Mouse (Mus musculus): Measurements from ENCODE around the gene Tmem245.

Tmem245 gene

DNA sequence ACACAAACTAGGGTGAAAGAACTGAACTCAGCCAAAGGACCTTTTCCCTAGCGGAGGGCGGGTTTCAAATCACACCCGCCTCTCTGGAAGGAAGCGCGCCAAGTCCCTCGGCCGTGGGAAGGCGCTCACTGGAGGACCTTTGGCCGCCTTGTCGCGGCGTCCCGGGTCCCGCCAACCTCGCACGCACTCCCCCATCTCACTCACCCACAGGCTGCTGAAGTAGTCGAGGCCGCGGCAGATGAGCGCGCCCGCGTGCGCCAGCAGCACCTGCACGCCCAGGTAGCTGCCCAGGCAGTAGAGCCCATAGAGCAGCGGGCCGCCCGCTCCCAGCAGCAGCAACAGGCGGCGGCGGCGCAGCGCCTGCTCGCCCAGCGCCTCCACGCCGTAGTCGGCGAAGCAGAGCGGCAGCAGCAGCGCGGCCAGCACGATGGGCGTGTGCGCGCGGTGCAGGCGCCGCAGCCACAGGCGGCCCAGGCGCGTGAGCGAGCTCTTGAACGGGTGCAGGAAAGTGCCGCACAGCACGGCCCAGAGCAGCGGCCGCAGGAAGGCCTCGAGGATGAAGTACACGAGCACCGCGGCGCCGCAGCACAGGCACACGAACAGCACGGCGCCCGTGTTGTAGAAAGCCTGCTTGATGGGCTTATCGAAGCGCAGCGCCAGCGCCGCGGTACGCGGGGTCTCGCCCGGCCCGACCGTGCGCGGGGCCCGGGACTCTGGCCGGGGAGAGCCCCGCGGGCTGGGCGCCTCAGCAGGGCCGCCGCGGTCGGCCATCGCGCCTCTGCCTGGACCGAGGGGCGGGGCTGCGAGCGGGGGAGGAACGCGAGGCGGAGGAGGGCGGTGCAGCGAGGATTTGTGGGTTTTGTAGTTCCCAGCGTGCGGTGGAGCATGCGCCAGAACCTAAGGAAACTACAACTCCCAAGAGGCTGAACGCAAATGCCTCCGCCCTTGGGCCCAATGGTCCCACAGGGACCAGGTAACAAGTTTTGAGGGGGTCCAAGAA, at the start of gene Tmem245:
Gene Tmem245, minus strand, starts transcription at position 797 of the 1,000 bp plus-strand sequence.
- peak; percentile 93 for DNase-seq

DNA sequence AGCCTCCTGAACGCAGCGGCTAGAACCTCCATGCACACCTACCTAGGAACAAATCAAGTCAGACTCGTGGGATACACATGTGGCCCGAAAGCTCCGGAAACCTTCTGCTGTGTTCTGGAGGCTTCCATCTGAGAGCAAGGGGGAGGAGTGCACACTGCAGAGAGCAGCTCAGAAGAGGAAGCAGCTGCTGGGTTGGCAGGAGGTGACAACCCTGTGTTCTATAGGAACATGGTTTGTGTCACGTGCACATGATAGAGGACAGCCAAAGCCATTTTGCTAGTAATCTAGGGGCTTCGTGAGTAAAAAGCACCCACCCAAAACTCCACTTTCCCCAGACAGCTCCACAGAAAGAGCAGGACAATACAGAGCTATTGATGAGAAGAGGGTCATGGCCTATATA, 46.1 kb upstream of the Tmem245 start:
- no peak for DNase-seq

DNA sequence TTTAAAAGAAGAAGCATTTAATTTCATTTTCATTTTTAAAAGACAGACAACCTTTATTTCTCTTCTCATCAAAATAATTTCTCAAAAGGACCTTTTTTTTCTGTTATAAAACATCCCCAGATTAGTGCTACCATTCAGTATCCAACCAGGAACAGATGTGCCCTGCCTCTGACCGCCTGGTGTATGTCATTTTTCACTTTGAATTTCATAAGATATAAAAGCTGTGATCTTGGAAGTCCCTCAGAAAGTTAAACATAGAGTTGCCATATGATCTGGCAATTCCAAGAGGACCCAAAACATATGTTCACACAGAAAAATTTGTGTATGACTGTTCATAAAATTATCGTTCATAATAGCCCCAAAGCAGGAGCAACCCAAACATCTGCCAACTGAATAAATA, 44.7 kb upstream of the Tmem245 start:
- no peak for DNase-seq

- DNase-seq, result no peak
Measured at GRCm38 (mm10) chr4:56990215-56990584, 43.0 kb upstream of the Tmem245 start, which contains the start of gene Frrs1l. Gene Frrs1l, minus strand, starts transcription at chr4:56990391.

- no peak for DNase-seq
Measured at GRCm38 (mm10) chr4:56989431-56990214, 42.4 kb upstream of the Tmem245 start.

DNA sequence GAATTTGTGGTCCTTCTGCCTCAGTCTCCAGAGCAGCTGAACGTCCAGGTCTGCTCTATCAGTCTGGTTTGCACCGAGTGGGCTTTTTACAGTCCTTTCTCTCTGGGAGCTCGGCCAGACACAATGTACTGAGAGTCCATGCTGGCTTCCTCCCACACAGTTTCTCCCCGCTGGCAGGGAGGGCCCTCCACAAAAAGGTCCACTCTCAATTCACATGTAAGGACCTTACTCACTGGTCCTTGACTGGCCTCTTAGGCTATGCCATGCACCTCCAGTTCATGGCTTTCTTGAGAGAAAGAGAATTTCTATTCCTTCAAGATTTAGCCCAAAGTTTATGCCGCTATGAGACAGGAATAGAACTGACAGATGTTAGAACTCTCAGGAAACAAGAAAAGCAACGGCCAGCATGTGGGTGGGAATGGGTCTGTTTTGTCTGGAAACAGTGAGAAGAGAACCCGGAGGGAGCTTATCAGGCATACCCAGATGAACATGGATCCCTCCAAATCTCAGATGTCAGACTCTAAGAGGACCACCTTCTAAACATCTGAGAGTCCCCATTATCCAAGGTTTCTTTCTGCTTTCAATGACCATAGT, 18.4 kb upstream of the Tmem245 start:
- no peak for DNase-seq

DNA sequence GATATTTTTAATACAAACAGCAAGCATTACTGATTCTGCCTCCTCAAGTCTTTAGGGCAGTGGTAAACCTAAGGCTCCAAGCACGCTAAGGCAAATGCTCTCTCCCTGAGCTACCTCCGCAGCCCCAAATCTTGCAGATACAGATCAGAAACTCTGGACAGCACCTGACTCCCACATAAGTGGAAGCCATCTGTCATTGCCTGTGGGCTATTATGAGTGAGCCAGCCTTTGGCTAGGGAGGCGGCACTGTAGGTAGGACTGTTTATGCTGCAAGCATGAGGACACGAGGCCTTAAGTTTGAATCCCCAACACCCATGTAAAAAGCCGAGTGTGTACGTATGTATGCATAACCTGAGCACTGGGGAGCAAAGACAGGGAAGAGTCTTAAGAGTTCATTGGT, 16.4 kb upstream of the Tmem245 start:
- no peak for DNase-seq

DNA sequence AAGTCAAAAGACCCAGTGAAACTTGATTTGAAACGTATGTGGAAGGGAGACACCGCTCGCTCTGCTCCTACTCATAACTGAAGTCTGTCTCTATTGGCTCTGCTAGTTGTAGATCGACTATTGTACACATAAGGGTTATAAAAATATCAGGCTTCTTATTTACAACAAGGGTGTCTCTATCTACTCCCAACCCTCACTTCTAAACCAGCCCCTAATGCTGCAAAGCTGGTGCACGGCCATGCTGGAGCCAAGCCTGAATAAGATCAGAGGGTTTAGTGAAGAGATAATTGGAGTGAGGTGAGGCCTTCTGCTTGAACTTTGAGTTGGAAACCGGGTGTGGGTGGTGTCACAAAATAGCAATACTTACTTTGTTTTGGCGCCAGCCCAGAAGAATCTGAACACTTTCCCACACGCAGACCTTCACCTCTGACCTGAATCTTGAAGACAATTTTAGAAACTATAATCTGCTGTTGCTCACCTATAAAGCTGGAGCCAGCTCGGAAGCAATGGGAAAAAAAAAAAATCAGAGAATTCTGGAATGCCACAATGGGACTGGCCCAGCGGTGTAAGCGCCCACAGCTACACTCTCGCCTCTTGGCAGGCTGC, 14.2 kb upstream of the Tmem245 start:
- peak; percentile 40 for DNase-seq

GRCm38 (mm10) chr4:56957518-56957917, 10.3 kb upstream of the Tmem245 start:
- DNase-seq, result no peak

- DNase-seq, result no peak
Measured at GRCm38 (mm10) chr4:56953235-56953634, 6.0 kb upstream of the Tmem245 start.

DNA sequence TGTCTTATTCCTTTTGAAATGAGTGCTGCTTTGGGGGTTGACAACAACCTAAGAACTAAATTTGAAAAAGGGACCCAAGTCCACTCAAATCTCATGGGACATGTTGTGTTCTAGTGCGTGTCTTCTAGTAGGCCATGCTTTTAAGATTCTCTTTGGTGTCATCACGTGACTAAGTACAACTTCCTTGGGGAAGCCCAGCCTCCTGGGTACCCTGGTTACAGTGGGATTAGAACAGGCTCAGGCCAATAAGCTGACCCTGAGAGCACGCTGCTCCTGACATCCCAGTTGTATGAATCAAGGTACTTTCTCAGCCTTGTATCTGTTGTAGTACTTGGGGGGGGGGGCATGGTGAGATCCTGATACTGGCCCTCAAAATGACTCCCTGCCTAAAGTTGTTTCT, 4.5 kb upstream of the Tmem245 start:
- DNase-seq, result no peak

DNA sequence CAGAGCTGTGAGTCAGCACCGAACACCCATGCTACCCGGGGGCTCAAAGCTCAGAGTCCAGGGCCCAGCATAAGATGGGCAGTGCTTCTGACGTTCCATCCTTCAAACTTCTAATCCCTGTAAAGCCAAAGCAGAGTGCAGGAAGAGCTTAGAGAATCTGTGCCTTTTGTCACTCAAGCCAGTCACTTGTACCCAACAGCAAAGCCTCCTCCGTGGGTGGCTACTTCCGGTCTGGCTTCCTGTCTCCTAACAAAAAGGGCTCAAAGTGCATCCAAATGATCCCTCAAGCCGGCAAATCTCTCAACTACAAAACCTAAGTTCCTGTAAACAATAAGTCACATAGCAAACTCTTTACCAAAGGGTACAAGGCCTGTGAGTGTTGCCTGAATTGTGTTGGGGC, 2.3 kb upstream of the Tmem245 start:
- no peak for DNase-seq

DNA sequence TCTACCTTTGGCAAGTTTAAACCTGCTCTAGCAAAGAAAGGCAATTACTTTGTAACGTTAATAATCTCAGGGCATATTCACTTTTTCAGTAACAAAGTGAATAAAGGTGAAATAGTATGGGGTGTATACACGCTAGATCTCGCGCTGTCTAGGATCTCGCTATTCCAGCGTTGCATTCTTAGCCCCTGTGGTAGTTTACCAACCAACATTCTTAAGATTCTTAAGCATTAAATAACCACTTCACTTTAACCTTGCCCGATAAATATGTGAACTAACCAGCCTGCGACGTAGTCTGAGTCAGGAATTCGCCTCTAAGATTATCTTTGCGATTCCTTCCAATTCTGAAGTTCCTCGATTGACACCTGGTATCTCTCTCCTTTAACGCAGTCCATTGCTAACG, 1.1 kb downstream of the Tmem245 start:
- no peak for DNase-seq

DNA sequence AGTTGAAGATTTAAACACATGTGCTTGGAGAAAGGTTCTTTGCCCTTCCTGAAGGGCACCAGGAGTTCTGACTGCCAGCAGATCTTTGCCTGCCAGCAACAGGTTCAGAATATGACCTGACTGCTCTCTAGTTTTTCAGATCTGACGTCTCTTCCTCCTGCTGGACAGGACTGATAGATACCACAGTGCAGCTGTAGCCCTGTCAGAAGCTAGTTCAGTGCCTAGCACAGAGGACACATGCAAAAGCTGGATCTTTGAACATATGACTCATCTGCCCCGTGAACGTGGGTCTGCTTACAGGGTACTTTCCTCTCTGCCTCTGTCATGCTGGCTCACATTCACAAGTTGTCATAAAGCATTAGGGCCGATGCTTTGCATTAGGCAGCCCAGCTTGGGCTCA, 3.0 kb downstream of the Tmem245 start:
- peak; percentile 57 for DNase-seq

DNA sequence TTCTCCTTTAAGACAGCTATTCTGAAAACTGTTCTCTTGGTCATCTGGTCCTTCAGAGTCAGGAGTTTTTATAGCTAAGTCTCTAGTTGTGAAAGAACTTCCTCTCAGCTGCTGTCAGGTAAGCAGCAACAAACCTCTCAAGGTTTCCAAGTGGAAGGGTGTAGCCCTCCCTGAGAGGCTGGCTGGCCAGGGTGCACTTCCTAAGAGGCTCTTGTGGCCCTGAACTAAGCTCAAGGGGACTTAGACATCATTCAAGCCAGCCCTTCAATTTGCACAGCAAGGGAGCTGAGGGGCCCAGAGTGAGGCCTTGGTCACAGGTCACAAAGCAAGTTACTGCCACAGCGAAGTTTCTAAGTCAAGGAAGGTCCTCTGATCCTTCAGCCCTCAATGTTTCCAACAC, 4.0 kb downstream of the Tmem245 start:
- DNase-seq, result no peak

GRCm38 (mm10) chr4:56942567-56942966, 4.7 kb downstream of the Tmem245 start:
- no peak for DNase-seq

GRCm38 (mm10) chr4:56941481-56941880, 5.8 kb downstream of the Tmem245 start:
- DNase-seq, result no peak

DNA sequence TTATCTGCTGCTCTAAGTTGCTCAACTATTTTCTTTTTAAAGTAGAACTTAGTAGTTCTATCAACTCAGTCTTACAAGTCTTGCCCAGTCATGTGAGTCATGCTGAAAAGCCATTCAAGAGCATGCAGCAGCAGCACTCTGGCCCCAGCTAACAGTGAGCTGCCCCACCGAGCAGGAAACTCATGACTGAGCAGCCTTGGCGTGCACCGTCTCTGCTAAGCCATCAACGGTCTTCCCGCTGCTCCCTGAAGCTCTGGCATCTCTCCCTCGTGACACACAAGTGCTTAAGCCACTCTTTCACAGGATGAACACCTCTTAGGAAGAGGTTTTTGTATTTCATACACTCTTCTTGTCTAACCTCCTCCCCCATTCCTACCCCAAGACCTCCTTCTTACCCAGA, 10.1 kb downstream of the Tmem245 start:
- DNase-seq, result peak; percentile 18

DNA sequence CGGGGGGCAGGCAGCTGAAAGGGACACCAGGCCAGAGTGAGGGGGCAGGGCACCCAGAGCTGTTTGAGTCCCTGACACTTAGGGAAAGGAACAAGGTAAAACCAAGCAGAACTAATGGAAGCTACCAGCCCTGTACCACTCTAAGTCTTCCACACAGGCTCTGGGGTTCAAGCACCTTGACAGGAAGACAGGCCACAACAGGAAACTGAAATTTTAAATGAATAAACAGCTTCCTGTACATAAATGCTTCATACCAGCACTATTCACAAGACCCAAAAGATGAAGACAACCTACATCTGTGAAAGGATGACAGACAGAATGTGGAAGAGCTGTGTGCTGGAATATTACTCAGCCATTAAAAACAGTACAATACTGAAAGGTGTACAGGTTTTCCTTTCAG, 11.9 kb downstream of the Tmem245 start:
- no peak for DNase-seq

- no peak for DNase-seq
Measured at GRCm38 (mm10) chr4:56933154-56933553, 14.1 kb downstream of the Tmem245 start.

- DNase-seq, result no peak
Measured at GRCm38 (mm10) chr4:56932096-56932495, 15.1 kb downstream of the Tmem245 start.

- no peak for DNase-seq
Measured at GRCm38 (mm10) chr4:56930312-56930711, 16.9 kb downstream of the Tmem245 start.

DNA sequence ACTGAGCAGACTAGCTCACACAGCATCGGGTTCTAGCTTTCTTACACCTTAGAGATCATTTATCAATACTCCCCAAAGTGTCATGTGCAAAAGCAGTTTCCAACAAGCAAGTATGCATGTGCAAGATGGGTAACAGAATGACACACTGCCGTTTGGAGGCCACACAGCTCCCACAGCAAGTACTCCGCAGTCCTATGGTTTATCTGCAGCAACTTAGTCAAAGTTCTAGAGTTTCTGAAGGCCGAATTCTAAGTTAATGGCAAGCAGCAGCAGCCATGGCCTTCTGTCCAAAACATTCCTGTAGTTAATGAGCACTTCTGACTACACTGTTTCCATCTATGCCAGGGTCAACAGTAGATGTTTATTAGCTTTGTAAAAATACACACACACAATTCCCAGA, 20.3 kb downstream of the Tmem245 start:
- DNase-seq, result no peak

All from kidney, adult 18-20 months (tissue).